Mouse (Mus musculus) B cell, adult 62 days (primary cell): Measurements from ENCODE around the gene Zfp869. TPM values are rescaled to one million over a fixed set of nuclear protein-coding genes. Genes with fewer than 3 reads are reported as not detected.

ENCODE experiments used
- total RNA-seq: library from RNA; stranded (reverse); gene quantifications from 4 replicates; pipeline ENCODE4 v1.2.4, GENCODE M21; 2023

Zfp869 gene
- total RNA-seq = 87.0 to 95.8 TPM (median 91.4 TPM) in 4 replicates

DNA sequence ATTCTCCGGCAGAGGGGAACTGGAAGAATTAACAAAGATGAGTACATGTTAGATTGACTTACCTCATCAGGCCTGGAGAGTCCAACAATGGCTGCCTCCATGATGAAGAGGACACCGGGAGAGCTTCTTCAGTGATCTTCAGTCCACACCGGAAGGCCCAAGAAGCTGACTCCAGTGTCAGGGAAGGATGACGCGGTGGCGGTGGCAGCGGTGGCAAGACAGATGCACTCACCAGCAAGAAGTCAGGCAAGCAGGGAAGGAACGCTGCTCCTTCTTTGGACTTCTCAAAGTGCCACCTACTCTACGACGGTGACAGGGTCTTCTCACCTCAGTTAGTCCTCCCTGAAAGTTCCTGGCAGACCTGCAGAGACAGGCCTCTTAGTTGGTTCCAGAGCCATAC lies at the start of gene Zfp869:
TSS of gene Zfp869 (minus strand) at position 101 of the 400 bp plus-strand sequence.

DNA sequence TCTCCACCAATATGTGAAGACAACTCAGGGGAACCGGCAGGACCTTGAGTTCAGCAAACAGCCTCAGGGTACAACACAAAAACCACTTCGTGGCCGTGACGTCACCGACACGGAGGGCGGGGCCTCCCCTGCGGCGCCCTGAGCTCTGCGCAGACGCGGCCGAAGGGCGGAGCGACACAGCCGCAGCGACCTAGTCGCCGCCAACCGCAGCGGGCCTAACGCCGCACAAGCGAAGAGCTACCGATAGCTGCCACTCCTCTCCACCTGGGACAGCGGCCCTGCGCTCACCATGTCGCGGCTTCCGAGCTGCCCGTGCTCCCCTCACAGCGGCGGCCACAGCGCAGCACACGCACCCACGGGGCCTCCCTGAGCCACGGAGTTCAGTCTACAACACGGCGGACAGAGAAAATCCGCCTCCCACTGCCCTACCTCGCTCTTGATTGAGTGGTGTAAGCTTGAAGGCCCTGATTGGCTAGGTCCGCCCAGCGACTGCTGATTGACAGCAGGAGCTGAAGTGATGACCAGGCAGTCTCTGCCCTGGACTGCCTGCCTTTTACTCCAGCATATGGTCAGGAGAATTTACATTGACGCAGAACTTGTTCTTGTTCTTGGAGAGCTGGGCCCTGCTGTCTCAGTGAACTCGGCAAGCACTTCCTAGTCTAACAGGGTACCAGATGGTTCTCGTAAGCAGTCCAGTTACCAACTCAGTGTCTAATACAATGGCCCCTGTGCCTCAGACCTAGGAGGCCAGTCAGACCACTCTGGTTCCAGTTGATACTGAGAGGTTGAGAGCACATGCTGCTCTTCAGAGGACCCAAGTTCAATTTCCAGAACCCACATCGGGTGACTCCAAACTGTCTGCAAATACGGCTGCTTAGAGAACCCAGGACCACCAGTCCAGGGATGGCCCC lies 39.3 kb upstream of the Zfp869 start, which contains the start of gene Zfp963:
TSS of gene Zfp963 (minus strand) at position 427 of the 911 bp plus-strand sequence.

Other genes with a start within 250 kb of the Zfp869 start
- gene Gm7697, start 187.7 kb downstream of the Zfp869 start, total RNA-seq = not detected in 4 replicates
- gene Zfp868, start 85.2 kb downstream of the Zfp869 start, total RNA-seq = 69.9 to 89.3 TPM (median 80.4 TPM) in 4 replicates
- gene Zfp964, start 56.2 kb downstream of the Zfp869 start, total RNA-seq = 0.75 to 1.6 TPM (median 1.00 TPM) in 4 replicates
- gene Zfp963, start 39.2 kb upstream of the Zfp869 start, total RNA-seq = 3.5 to 3.8 TPM (median 3.8 TPM) in 4 replicates
- gene Gm20422, start 64.2 kb upstream of the Zfp869 start, total RNA-seq = 1.1 to 2.0 TPM in 2 of 4 replicates, not detected in the others
- 53.7 to 63.4 TPM (median 56.4 TPM) in 4 replicates for gene Atp13a1, start 80.4 kb upstream of the Zfp869 start, total RNA-seq
- 20.8 to 25.2 TPM (median 21.7 TPM) in 4 replicates for gene Zfp866, start 80.5 kb upstream of the Zfp869 start, total RNA-seq
- gene Gmip, start 98.0 kb upstream of the Zfp869 start, total RNA-seq = 371 to 418 TPM (median 378 TPM) in 4 replicates
- 6.8 to 7.8 TPM (median 7.1 TPM) in 4 replicates for gene Lpar2, start 111.7 kb upstream of the Zfp869 start, total RNA-seq
- gene Pbx4, start 121.8 kb upstream of the Zfp869 start, total RNA-seq = 3.0 to 11.8 TPM (median 7.3 TPM) in 4 replicates
- 0.18 to 0.21 TPM in 2 of 4 replicates, not detected in the others for gene Cilp2, start 177.0 kb upstream of the Zfp869 start, total RNA-seq
- gene Tssk6, start 191.5 kb upstream of the Zfp869 start, total RNA-seq = 0.46 to 1.8 TPM (median 0.86 TPM) in 4 replicates
- gene Ndufa13, start 191.8 kb upstream of the Zfp869 start, total RNA-seq = 46.4 to 56.3 TPM (median 47.7 TPM) in 4 replicates
- gene Yjefn3, start 192.0 kb upstream of the Zfp869 start, total RNA-seq = 0.97 TPM in 1 of 4 replicates, not detected in the others